Mouse (Mus musculus) heart, embryonic 16.5 days (tissue): ENCODE measurements at regions not wholly inside any gene's neighbourhood (a gene's known extent, or its start where the extent isn't known, plus 50 kb on each side); places are given as distances from the start of the nearest gene placed in this dataset.
"Not testable (repeated sequence)": the region's sequence is repeated elsewhere in the genome, so short reads cannot be mapped to it uniquely, and the experiment has no call there.

ENCODE experiments used
- ATAC-seq: fragments of 200-750 bp; cut with Nextera tagmentation; replicated peaks from 2 replicates; pipeline ENCODE4 v1.8.0; 2017; ENCODE audit warnings: moderate number of reproducible peaks; ENCODE audit not compliant: insufficient read depth, low FRiP score; ENCODE audit errors: extremely low read depth
- H3K27ac ChIP-seq: fragments of 300-500 bp; sonication (generic); 2 replicates; pipeline ENCODE4 v1.5.1; 2014; ENCODE audit warnings: mild to moderate bottlenecking, low read length, control low read depth, moderate library complexity
- H3K27me3 ChIP-seq: fragments of 300-500 bp; sonication (generic); 2 replicates; pipeline ENCODE4 v1.6.1; 2014; ENCODE audit warnings: low read length, mixed read lengths; ENCODE audit not compliant: control insufficient read depth, insufficient read depth
- H3K36me3 ChIP-seq: fragments of 300-500 bp; sonication (generic); 2 replicates; pipeline ENCODE4 v1.6.1; 2014; ENCODE audit not compliant: control insufficient read depth, insufficient read depth
- H3K4me1 ChIP-seq: fragments of 300-500 bp; sonication (generic); 2 replicates; pipeline ENCODE4 v1.6.1; 2014; ENCODE audit warnings: low read length, mixed read lengths; ENCODE audit not compliant: control insufficient read depth, insufficient read depth
- H3K4me2 ChIP-seq: fragments of 300-500 bp; sonication (generic); 2 replicates; pipeline ENCODE4 v1.6.1; 2014; ENCODE audit warnings: low read depth, mild to moderate bottlenecking, control low read depth, low read length
- H3K4me3 ChIP-seq: fragments of 300-500 bp; sonication (generic); 2 replicates; pipeline ENCODE4 v1.5.1; 2014; ENCODE audit warnings: mild to moderate bottlenecking, control low read depth, low read length
- H3K9ac ChIP-seq: fragments of 300-500 bp; sonication (generic); 2 replicates; pipeline ENCODE4 v1.6.1; 2014; ENCODE audit warnings: low read length, control low read depth
- H3K9me3 ChIP-seq: fragments of 300-500 bp; sonication (generic); replicated peaks from 2 replicates; pipeline ENCODE4 v1.6.1; 2016; ENCODE audit warnings: low read length; ENCODE audit not compliant: control insufficient read depth
- WGBS: fragments of 180-500 bp; shearing (Covaris S2); extraction: QIAGEN DNeasy Blood & Tissue Kit; methylation state at CpG from one replicate; pipeline ENCODE4 v1.1.7; 2014; 5-methylcytosine and 5-hydroxymethylcytosine counted together

- Histone ChIP-seq H3K27me3 (no peaks in the 10 kb centered on the region), H3K27ac (no peak overlapping the region), H3K36me3 (no peaks in the 10 kb centered on the region), H3K9me3 (no peaks in the 10 kb centered on the region), H3K4me3 (no peak overlapping the region), H3K4me2 (no peak overlapping the region), H3K9ac (no peak overlapping the region), H3K4me1 (peaks cover 11% of the 10 kb centered on the region)
- WGBS: 64% methylated on average over 6 of the region's 6 CpGs
- no peak for ATAC-seq
Measured at GRCm38 (mm10) chr13:52288400-52288799, 242.7 kb downstream of the Diras2 start.

GRCm38 (mm10) chr13:52295847-52296246 lies 235.2 kb downstream of the Diras2 start:
- no peaks in the 10 kb centered on the region for H3K27me3 ChIP-seq
- no peak overlapping the region for H3K4me2 ChIP-seq
- H3K4me3 ChIP-seq: no peak overlapping the region
- WGBS: 82% methylated on average over 15 of the region's 15 CpGs
- H3K9me3 ChIP-seq: no peaks in the 10 kb centered on the region
- no peak overlapping the region for H3K9ac ChIP-seq
- ATAC-seq: no peak
- no peaks in the 10 kb centered on the region for H3K36me3 ChIP-seq
- H3K4me1 ChIP-seq: no peaks in the 10 kb centered on the region
- H3K27ac ChIP-seq: no peak overlapping the region

GRCm38 (mm10) chr13:52296541-52297276 lies 234.4 kb downstream of the Diras2 start:
- Histone ChIP-seq H3K27ac (no peak overlapping the region), H3K36me3 (no peaks in the 10 kb centered on the region), H3K4me1 (no peaks in the 10 kb centered on the region), H3K9ac (no peak overlapping the region), H3K9me3 (no peaks in the 10 kb centered on the region), H3K4me2 (no peak overlapping the region), H3K4me3 (no peak overlapping the region), H3K27me3 (no peaks in the 10 kb centered on the region)
- 74% methylated on average over 9 of the region's 9 CpGs for WGBS
- ATAC-seq: no peak

GRCm38 (mm10) chr13:52297277-52297623 lies 233.8 kb downstream of the Diras2 start:
- H3K9me3 ChIP-seq: no peaks in the 10 kb centered on the region
- no peaks in the 10 kb centered on the region for H3K36me3 ChIP-seq
- H3K4me1 ChIP-seq: no peaks in the 10 kb centered on the region
- H3K27ac ChIP-seq: no peak overlapping the region
- H3K4me2 ChIP-seq: no peak overlapping the region
- no peak overlapping the region for H3K4me3 ChIP-seq
- H3K27me3 ChIP-seq: no peaks in the 10 kb centered on the region
- WGBS: 81% methylated on average over 7 of the region's 7 CpGs
- ATAC-seq: no peak
- no peak overlapping the region for H3K9ac ChIP-seq

GRCm38 (mm10) chr13:52298362-52298761 lies 232.7 kb downstream of the Diras2 start:
- WGBS: 71% methylated on average over 5 of the region's 5 CpGs
- H3K27ac ChIP-seq: no peak overlapping the region
- no peak overlapping the region for H3K4me2 ChIP-seq
- no peaks in the 10 kb centered on the region for H3K36me3 ChIP-seq
- no peaks in the 10 kb centered on the region for H3K4me1 ChIP-seq
- no peak overlapping the region for H3K9ac ChIP-seq
- H3K27me3 ChIP-seq: no peaks in the 10 kb centered on the region
- ATAC-seq: no peak
- no peak overlapping the region for H3K4me3 ChIP-seq
- no peaks in the 10 kb centered on the region for H3K9me3 ChIP-seq

- not testable (repeated sequence) for H3K4me2 ChIP-seq, H3K27ac ChIP-seq, H3K27me3 ChIP-seq, H3K36me3 ChIP-seq, H3K4me1 ChIP-seq, ATAC-seq, H3K9ac ChIP-seq, H3K9me3 ChIP-seq, H3K4me3 ChIP-seq
Measured at GRCm38 (mm10) chr13:52305328-52305727, 225.8 kb downstream of the Diras2 start.

GRCm38 (mm10) chr13:52306783-52307440 lies 224.2 kb downstream of the Diras2 start:
- H3K4me2 ChIP-seq: no peak overlapping the region
- no peak overlapping the region for H3K27ac ChIP-seq
- 45% methylated on average over 9 of the region's 9 CpGs for WGBS
- peaks cover 4% of the 10 kb centered on the region; the same call in 1 of the 2 replicates for H3K4me1 ChIP-seq
- H3K27me3 ChIP-seq: no peaks in the 10 kb centered on the region
- no peak overlapping the region for H3K9ac ChIP-seq
- no peaks in the 10 kb centered on the region for H3K36me3 ChIP-seq
- no peak; the same call in 1 of the 2 replicates for ATAC-seq
- no peaks in the 10 kb centered on the region for H3K9me3 ChIP-seq
- no peak overlapping the region for H3K4me3 ChIP-seq

GRCm38 (mm10) chr13:52310954-52311353 lies 220.1 kb downstream of the Diras2 start:
- no peak overlapping the region for H3K4me3 ChIP-seq
- H3K4me2 ChIP-seq: no peak overlapping the region
- no peaks in the 10 kb centered on the region for H3K36me3 ChIP-seq
- no peak overlapping the region for H3K9ac ChIP-seq
- H3K4me1 ChIP-seq: peaks cover 4% of the 10 kb centered on the region; the same call in 1 of the 2 replicates
- H3K9me3 ChIP-seq: 0 out of 2 replicates have a peak, but pooled peaks cover 2% of the 10 kb centered on the region
- 59% methylated on average over 2 of the region's 2 CpGs for WGBS
- no peaks in the 10 kb centered on the region for H3K27me3 ChIP-seq
- H3K27ac ChIP-seq: no peak overlapping the region
- no peak for ATAC-seq

GRCm38 (mm10) chr13:52318276-52318675 lies 212.8 kb downstream of the Diras2 start:
- no peaks in the 10 kb centered on the region for H3K36me3 ChIP-seq
- ATAC-seq: no peak
- no peak overlapping the region for H3K27ac ChIP-seq
- H3K9me3 ChIP-seq: 0 out of 2 replicates have a peak, but pooled peaks cover 2% of the 10 kb centered on the region
- WGBS: 87% methylated on average over 2 of the region's 2 CpGs
- no peak overlapping the region for H3K4me3 ChIP-seq
- no peaks in the 10 kb centered on the region for H3K4me1 ChIP-seq
- H3K9ac ChIP-seq: no peak overlapping the region
- H3K4me2 ChIP-seq: no peak overlapping the region
- no peaks in the 10 kb centered on the region for H3K27me3 ChIP-seq
